Mouse (Mus musculus) CH12.LX (cell line): Measurements from ENCODE around the gene Smim23.

Experiments
- CTCF ChIP-seq, 2 experiments: IDR thresholded peaks in 1 of 2; conservative IDR thresholded peaks in 1 of 2; 2 replicates each; pipeline ENCODE4 v1.5.1; 2011 to 2012; ENCODE audit warnings: low read depth in 2 of 2, low read length in 2 of 2, improper control_type of control experiment in 1 of 2, inconsistent platforms in 1 of 2, mild to moderate bottlenecking in 1 of 2, moderate library complexity in 1 of 2
- MAX ChIP-seq: IDR thresholded peaks from 2 replicates; pipeline ENCODE4 v1.6.1; 2011; ENCODE audit warnings: low read length, improper control_type of control experiment
- MAZ ChIP-seq: IDR thresholded peaks from 2 replicates; pipeline ENCODE4 v1.6.1; 2012; ENCODE audit warnings: low read depth, mild to moderate bottlenecking, inconsistent platforms, low read length, improper control_type of control experiment, moderate library complexity
- MEF2A ChIP-seq: IDR thresholded peaks from 2 replicates; pipeline ENCODE4 v1.6.1; 2014; ENCODE audit warnings: low read depth, mild to moderate bottlenecking, inconsistent platforms, low read length, improper control_type of control experiment, borderline replicate concordance
- NELFE ChIP-seq: IDR thresholded peaks from 2 replicates; pipeline ENCODE4 v1.6.1; 2011; ENCODE audit warnings: low read depth, low read length, improper control_type of control experiment
- PAX5 ChIP-seq: IDR thresholded peaks from 2 replicates; pipeline ENCODE4 v1.6.1; 2012; ENCODE audit warnings: low read length, inconsistent platforms, mixed read lengths
- POLR2A ChIP-seq: IDR thresholded peaks from 2 replicates; pipeline ENCODE4 v1.6.1; 2011; ENCODE audit warnings: low read depth, mild to moderate bottlenecking, improper control_type of control experiment, low read length
- RAD21 ChIP-seq: IDR thresholded peaks from 2 replicates; pipeline ENCODE4 v1.6.1; 2011; ENCODE audit warnings: low read depth, mild to moderate bottlenecking, low read length, improper control_type of control experiment, moderate library complexity
- UBTF ChIP-seq: IDR thresholded peaks from 2 replicates; pipeline ENCODE4 v1.6.1; 2012; ENCODE audit warnings: low read depth, mild to moderate bottlenecking, inconsistent platforms, low read length, improper control_type of control experiment, moderate library complexity
- USF2 ChIP-seq: conservative IDR thresholded peaks from 2 replicates; pipeline ENCODE4 v1.6.1; 2011; ENCODE audit warnings: low read depth, low read length, improper control_type of control experiment
- ZC3H11A ChIP-seq: IDR thresholded peaks from 2 replicates; pipeline ENCODE4 v1.6.1; 2012; ENCODE audit warnings: low read depth, mild to moderate bottlenecking, inconsistent platforms, low read length, improper control_type of control experiment
- ZKSCAN1 ChIP-seq: IDR thresholded peaks from 2 replicates; pipeline ENCODE4 v1.6.1; 2012; ENCODE audit warnings: low read depth, inconsistent platforms, low read length, improper control_type of control experiment, borderline replicate concordance

DNA sequence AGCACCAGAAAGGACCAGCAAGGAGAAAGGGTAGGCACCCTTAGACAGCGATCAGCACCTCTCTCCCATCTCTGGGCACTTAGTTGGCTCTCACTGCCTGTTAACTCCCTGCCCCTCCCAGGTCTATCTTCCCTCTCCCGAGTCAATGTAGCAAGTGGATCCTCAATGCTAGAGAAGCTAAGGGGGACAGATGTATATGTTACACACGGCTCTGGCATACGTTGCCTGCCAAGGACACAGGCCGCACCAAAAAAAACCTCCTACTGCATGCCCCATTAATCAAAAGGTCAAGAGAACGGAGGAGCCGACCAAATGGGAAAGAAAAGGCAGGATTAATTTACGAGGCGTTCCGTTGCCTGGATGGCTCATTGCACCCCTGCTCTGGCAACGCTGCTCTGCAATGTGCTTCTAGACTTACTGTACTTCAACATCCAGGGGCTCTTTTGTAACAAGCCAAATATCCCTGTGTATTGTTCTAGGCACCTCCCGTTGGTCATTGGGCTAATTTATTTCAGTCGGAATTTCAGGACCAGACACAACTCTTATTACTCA is 10.0 kb upstream of the Smim23 start:
- no peak for TF ChIP-seq ZC3H11A
- TF ChIP-seq UBTF = no peak
- no peak for TF ChIP-seq NELFE
- TF ChIP-seq MAZ = no peak
- no peak for TF ChIP-seq MAX
- TF ChIP-seq ZKSCAN1 = no peak
- no peak for TF ChIP-seq MEF2A
- no peak for TF ChIP-seq CTCF (conservative IDR thresholded peaks at IDR 0.05 in 1 of 2, IDR thresholded peaks at IDR 0.05 in 1 of 2; ENCODE audit: low read depth in 2 of 2, low read length in 2 of 2)
- TF ChIP-seq USF2 = no peak
- TF ChIP-seq PAX5 = no peak
- no peak for TF ChIP-seq POLR2A
- TF ChIP-seq RAD21 = no peak
